ENCODE assay signal across 9 mouse cellular contexts in the genomic region with DNA sequence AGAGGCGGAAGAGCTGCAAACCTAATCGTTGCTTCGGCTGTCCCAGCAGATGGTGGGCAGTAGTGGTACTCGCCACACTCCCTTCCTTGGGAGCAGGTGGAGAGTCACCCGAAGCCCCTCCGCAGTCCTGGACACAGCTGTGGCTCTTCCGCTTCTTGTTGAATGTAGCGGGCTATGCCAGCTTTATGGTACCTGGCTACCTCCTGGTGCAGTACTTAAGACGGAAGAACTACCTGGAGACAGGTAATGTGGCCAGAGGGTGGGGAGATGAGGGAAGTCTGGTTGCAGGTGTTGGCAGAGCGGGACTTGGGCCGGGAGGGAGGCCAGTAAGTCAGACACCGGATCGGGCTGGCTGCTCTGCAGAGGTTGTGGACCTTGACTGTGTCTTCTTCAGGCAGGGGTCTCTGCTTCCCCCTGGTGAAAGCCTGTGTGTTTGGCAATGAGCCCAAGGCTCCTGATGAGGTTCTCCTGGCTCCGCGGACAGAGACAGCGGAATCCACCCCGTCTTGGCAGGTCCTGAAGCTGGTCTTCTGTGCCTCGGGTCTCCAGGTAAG. TPM values are rescaled to one million over a fixed set of nuclear protein-coding genes. Genes with fewer than 3 reads are reported as not detected.
DNase-seq lines count a peak whose midpoint lies in the region; ATAC-seq and TF ChIP-seq lines count a peak whose summit lies in the region.
"Had no signal": no experiment of that assay in that cellular context is flagged by ENCODE, and none has a peak within 500 bp of the region (broad histone marks: within the 10 kb centered on the region; RNA-seq: fewer than 3 reads in every experiment).

No protein-coding gene starts in this region.

- peak overlapping the region; percentile 88 for H3ac ChIP-seq in C2C12 (ENCODE audit: control insufficient read depth, insufficient read length, low read depth)

- peaks cover 35% of the 10 kb centered on the region for H3K4me1 ChIP-seq in limb, embryonic 13.5 days
- H3K4me1 ChIP-seq in stomach, embryonic 14.5 days (ENCODE audit: control insufficient read depth, insufficient read depth, low read length): peaks cover 12% of the 10 kb centered on the region; the same call in 1 of the 2 replicates

- 0 out of 2 replicates have a peak, but pooled peaks have one; percentile 23 for ATAC-seq in erythroblast, adult 5-6 weeks (replicated peaks; ENCODE audit: low FRiP score, poor library complexity, severe bottlenecking)
- no peak for ATAC-seq in limb, embryonic 13.5 days (ENCODE audit: low FRiP score, low read depth)
- ATAC-seq in stomach, embryonic 14.5 days (ENCODE audit: insufficient number of reproducible peaks, insufficient read depth, low FRiP score, low read depth): peak; percentile 7; the same call in 1 of the 2 replicates

- peak overlapping the region; percentile 92 for H3K9ac ChIP-seq in limb, embryonic 13.5 days
- H3K9ac ChIP-seq in stomach, embryonic 14.5 days (replicated peaks; ENCODE audit: low read depth, low read length): peak overlapping the region; percentile 86

- intact Hi-C loops in gastrocnemius, adult 2 months (cut with DNase I): no loop called here

- H3K79me2 ChIP-seq in C2C12 (ENCODE audit: control insufficient read depth, insufficient read depth): peaks cover 35% of the 10 kb centered on the region

- peak overlapping the region; percentile 99 for H3K4me3 ChIP-seq in gastrocnemius, adult 2 months
- H3K4me3 ChIP-seq in C2C12 (ENCODE audit: insufficient read depth, poor library complexity, severe bottlenecking): peak overlapping the region; percentile 69
- peak overlapping the region; percentile 86 for H3K4me3 ChIP-seq in limb, embryonic 13.5 days
- H3K4me3 ChIP-seq in stomach, embryonic 14.5 days (ENCODE audit: low read depth, low read length): peak overlapping the region; percentile 85

- 11% methylated on average over 18 of the region's 18 CpGs for WGBS in limb, embryonic 13.5 days
- WGBS in stomach, embryonic 14.5 days: 8% methylated on average over 18 of the region's 18 CpGs

- H3K4me2 ChIP-seq in limb, embryonic 13.5 days (replicated peaks): peak overlapping the region; percentile 80
- peak overlapping the region; percentile 99 for H3K4me2 ChIP-seq in stomach, embryonic 14.5 days (replicated peaks; ENCODE audit: low read depth, low read length)

- H3K36me3 ChIP-seq in C2C12 (ENCODE audit: control insufficient read depth, insufficient read depth): peaks cover 45% of the 10 kb centered on the region
- H3K36me3 ChIP-seq in limb, embryonic 13.5 days: peaks cover 40% of the 10 kb centered on the region
- H3K36me3 ChIP-seq in stomach, embryonic 14.5 days (ENCODE audit: control insufficient read depth, insufficient read depth, low read length): peaks cover 37% of the 10 kb centered on the region

- DNase-seq in gastrocnemius, adult 2 months: peak; percentile 55
- DNase-seq in gastrocnemius, postnatal 10 days: no peak
- no peak for DNase-seq in adipocyte (ENCODE audit: low spot score)
- DNase-seq in natural killer cell, adult 2 months (ENCODE audit: low spot score in 2 of 2): no peak

- TF ChIP-seq CTCF in gastrocnemius, adult 2 months (IDR thresholded peaks at IDR 0.05): no peak
- no peak for TF ChIP-seq CTCF in C2C12 (IDR thresholded peaks at IDR 0.05; ENCODE audit: control insufficient read depth, insufficient read depth, insufficient read length)

- H3K9me3 ChIP-seq in limb, embryonic 13.5 days: no peaks in the 10 kb centered on the region
- H3K9me3 ChIP-seq in stomach, embryonic 14.5 days (ENCODE audit: control insufficient read depth, low read depth, low read length): no peaks in the 10 kb centered on the region

- peak overlapping the region; percentile 94 for H3K27ac ChIP-seq in gastrocnemius, adult 2 months
- peak overlapping the region; percentile 84 for H3K27ac ChIP-seq in limb, embryonic 13.5 days
- H3K27ac ChIP-seq in stomach, embryonic 14.5 days (ENCODE audit: low read length): peak overlapping the region; percentile 79; the same call in 1 of the 2 replicates

- no peaks in the 10 kb centered on the region for H3K27me3 ChIP-seq in C2C12 (ENCODE audit: control insufficient read depth, insufficient read depth, insufficient read length)
- no peaks in the 10 kb centered on the region for H3K27me3 ChIP-seq in limb, embryonic 13.5 days
- H3K27me3 ChIP-seq in stomach, embryonic 14.5 days (ENCODE audit: control insufficient read depth, insufficient read depth, low read length): no peaks in the 10 kb centered on the region
- H3K27me3 ChIP-seq: Patski had no signal

- peaks cover 22% of the 10 kb centered on the region for H3K79me3 ChIP-seq in C2C12 (ENCODE audit: low read depth)

TF ChIP-seq in C2C12, 6 proteins besides CTCF, POLR2A, EP300 and RAD21:
- TF ChIP-seq MAX (IDR thresholded peaks at IDR 0.05) (no peak), MYOD1 (IDR thresholded peaks at IDR 0.05; ENCODE audit: control insufficient read depth, insufficient read length, low read depth) (no peak), FOSL1 (IDR thresholded peaks at IDR 0.05; ENCODE audit: insufficient read depth, low read length, poor library complexity, severe bottlenecking) (no peak), CEBPB (IDR thresholded peaks at IDR 0.05; ENCODE audit: low read depth) (no peak), MYOG (IDR thresholded peaks at IDR 0.05; ENCODE audit: control insufficient read depth, extremely low read depth, insufficient read length) (no peak), USF1 (IDR thresholded peaks at IDR 0.05; ENCODE audit: low read depth) (no peak)

RNA-seq across cellular contexts. Expression of a gene that starts 0.9 kb away (rescaled TPM):
- 10 to 100 TPM; 16.0 to 17.3 TPM for total RNA-seq in gastrocnemius, adult 2 months (2021)
- total RNA-seq in gastrocnemius, postnatal 10 days (2021): 10 to 100 TPM; 29.9 to 39.3 TPM
- polyA plus RNA-seq in C2C12 (2012; fragmentation: generic; extraction: Trizol): 131 TPM
- total RNA-seq in erythroblast, adult 5-6 weeks (2015; ENCODE audit: low replicate concordance): 16.5 and 25.2 TPM in 2 replicates
- total RNA-seq in erythroblast, adult 5-6 weeks (2017; ENCODE audit: low replicate concordance): 2.2 and 21.7 TPM in 2 replicates
- 114 and 127 TPM in 2 replicates for polyA plus RNA-seq in limb, embryonic 13.5 days (2015; fragmentation: Nextera tagmentation; extraction: Ambion mirVana)
- 117 and 120 TPM in 2 replicates for polyA plus RNA-seq in stomach, embryonic 14.5 days (2014; fragmentation: Nextera tagmentation; extraction: Ambion mirVana)

RNA-seq across cellular contexts. Expression of a gene that starts 8.5 kb away (rescaled TPM):
- total RNA-seq in gastrocnemius, adult 2 months (2021): 1,000 to 10,000 TPM; 1,106 to 1,162 TPM
- 100 to 1,000 TPM; 900 to 909 TPM for total RNA-seq in gastrocnemius, postnatal 10 days (2021)
- 2,021 TPM for polyA plus RNA-seq in C2C12 (2012; fragmentation: generic; extraction: Trizol)
- total RNA-seq in erythroblast, adult 5-6 weeks (2015; ENCODE audit: low replicate concordance): 192 and 222 TPM in 2 replicates
- total RNA-seq in erythroblast, adult 5-6 weeks (2017; ENCODE audit: low replicate concordance): 246 and 293 TPM in 2 replicates
- 1,635 and 1,682 TPM in 2 replicates for polyA plus RNA-seq in limb, embryonic 13.5 days (2015; fragmentation: Nextera tagmentation; extraction: Ambion mirVana)
- polyA plus RNA-seq in stomach, embryonic 14.5 days (2014; fragmentation: Nextera tagmentation; extraction: Ambion mirVana): 1,573 and 1,607 TPM in 2 replicates

RNA-seq across cellular contexts. Expression of a gene that starts 9.1 kb away (rescaled TPM):
- under 1 TPM; 0.36 to 0.43 TPM for total RNA-seq in gastrocnemius, adult 2 months (2021)
- total RNA-seq in gastrocnemius, postnatal 10 days (2021): 1 to 10 TPM; 1.3 to 2.3 TPM
- 5.3 TPM for polyA plus RNA-seq in C2C12 (2012; fragmentation: generic; extraction: Trizol)
- total RNA-seq in erythroblast, adult 5-6 weeks (2015; ENCODE audit: low replicate concordance): 1.5 and 1.7 TPM in 2 replicates
- total RNA-seq in erythroblast, adult 5-6 weeks (2017; ENCODE audit: low replicate concordance): 1.1 and 1.5 TPM in 2 replicates
- polyA plus RNA-seq in limb, embryonic 13.5 days (2015; fragmentation: Nextera tagmentation; extraction: Ambion mirVana): 6.2 and 6.3 TPM in 2 replicates
- polyA plus RNA-seq in stomach, embryonic 14.5 days (2014; fragmentation: Nextera tagmentation; extraction: Ambion mirVana): 3.7 and 4.2 TPM in 2 replicates

RNA-seq across cellular contexts. Expression of a gene that starts 15.1 kb away (rescaled TPM):
- not detected for total RNA-seq in gastrocnemius, adult 2 months (2021)
- total RNA-seq in gastrocnemius, postnatal 10 days (2021): under 1 TPM; 0.09 to 0.36 TPM
- polyA plus RNA-seq in C2C12 (2012; fragmentation: generic; extraction: Trizol): 1.2 TPM
- total RNA-seq in erythroblast, adult 5-6 weeks (2015; ENCODE audit: low replicate concordance): not detected in 2 replicates
- not detected in 2 replicates for total RNA-seq in erythroblast, adult 5-6 weeks (2017; ENCODE audit: low replicate concordance)
- 10.0 and 10.5 TPM in 2 replicates for polyA plus RNA-seq in limb, embryonic 13.5 days (2015; fragmentation: Nextera tagmentation; extraction: Ambion mirVana)
- 1.8 and 2.6 TPM in 2 replicates for polyA plus RNA-seq in stomach, embryonic 14.5 days (2014; fragmentation: Nextera tagmentation; extraction: Ambion mirVana)

RNA-seq across cellular contexts. Expression of a gene that starts 34.8 kb away (rescaled TPM):
- 10 to 100 TPM; 27.4 to 44.7 TPM for total RNA-seq in gastrocnemius, adult 2 months (2021)
- 100 to 1,000 TPM in 1 of 2 experiments, 10 to 100 TPM in 1; 97.4 to 114 TPM for total RNA-seq in gastrocnemius, postnatal 10 days (2021)
- polyA plus RNA-seq in C2C12 (2012; fragmentation: generic; extraction: Trizol): 264 TPM
- 15.9 and 34.5 TPM in 2 replicates for total RNA-seq in erythroblast, adult 5-6 weeks (2015; ENCODE audit: low replicate concordance)
- 32.9 and 46.5 TPM in 2 replicates for total RNA-seq in erythroblast, adult 5-6 weeks (2017; ENCODE audit: low replicate concordance)
- 74.0 and 83.4 TPM in 2 replicates for polyA plus RNA-seq in limb, embryonic 13.5 days (2015; fragmentation: Nextera tagmentation; extraction: Ambion mirVana)
- polyA plus RNA-seq in stomach, embryonic 14.5 days (2014; fragmentation: Nextera tagmentation; extraction: Ambion mirVana): 72.2 and 73.0 TPM in 2 replicates
